ENCODE assay signal across 13 mouse cellular contexts in the genomic region with DNA sequence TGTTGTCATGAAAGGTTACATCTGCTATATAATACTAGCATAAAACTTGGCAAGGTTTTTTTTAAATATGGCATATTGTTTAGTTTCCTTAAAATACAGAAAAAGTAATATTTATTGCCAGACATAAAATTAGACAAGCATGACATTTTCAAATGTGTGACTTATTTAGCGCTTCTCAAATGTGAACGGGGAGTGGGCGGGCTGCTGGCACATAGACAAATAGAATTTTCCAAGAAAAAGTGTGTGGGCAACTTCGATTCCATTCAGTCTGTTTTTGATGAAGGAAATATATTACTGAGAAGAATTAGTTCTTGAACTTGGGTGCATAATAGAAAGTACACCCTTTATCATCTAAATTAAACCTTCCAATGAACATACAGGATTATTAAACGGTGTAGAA.
DNase-seq lines count a peak whose midpoint lies in the region.
"Had no signal": no experiment of that assay in that cellular context is flagged by ENCODE, and none has a peak within 500 bp of the region (broad histone marks: within the 10 kb centered on the region; RNA-seq: fewer than 3 reads in every experiment).

No protein-coding gene starts in this region.

- intact Hi-C loops in left cerebral cortex, postnatal 4 days (cut with DNase I) = no loop called here
- intact Hi-C loops in left cerebral cortex, postnatal 14 days (cut with DNase I) = no loop called here

- peak; percentile 37 for DNase-seq in left cerebral cortex, adult 11 months (ENCODE audit: low spot score)
- no peak for DNase-seq in left cerebral cortex, postnatal 4 days
- peak; percentile 37 to 51 for DNase-seq in layer of hippocampus, adult 8-10 months (ENCODE audit: low spot score in 2 of 2)
- DNase-seq in left cerebral cortex, postnatal 14 days (ENCODE audit: low spot score in 2 of 2) = peak; percentile 63 to 73
- no peak for DNase-seq in adipocyte (ENCODE audit: low spot score)
- no peak for DNase-seq in cerebellum, postnatal 36 days
- DNase-seq in heart, postnatal 4 days = no peak
- DNase-seq: adrenal gland, postnatal 14 days; cerebellum, adult 9-10 months; gastrocnemius, adult 2 months; kidney, adult 2 months; kidney, postnatal 25 days; thymus, postnatal 25 days had no signal

Comparison
In these comparisons a context has a peak if more than half of its experiments do, and no peak if none do; other contexts are left out.
1. DNase-seq: peak in left cerebral cortex, adult 11 months (single experiment), layer of hippocampus, adult 8-10 months (2 of 2) and left cerebral cortex, postnatal 14 days (2 of 2); none in left cerebral cortex, postnatal 4 days (single experiment), adipocyte (single experiment), cerebellum, postnatal 36 days (0 of 2) and heart, postnatal 4 days (single experiment).